Mouse (Mus musculus) liver (tissue): ENCODE measurements at regions not wholly inside any gene's neighbourhood (a gene's known extent, or its start where the extent isn't known, plus 50 kb on each side); places are given as distances from the start of the nearest gene placed in this dataset.
A peak's percentile ranks its signal among the peaks of the same experiment; 100 is the strongest.
"Not testable (repeated sequence)": the region's sequence is repeated elsewhere in the genome, so short reads cannot be mapped to it uniquely, and the experiment has no call there.

Source experiments
- DNase-seq: peaks from one replicate; pipeline ENCODE4 v3.0.0-alpha.2; 2020; ENCODE audit warnings: mixed read lengths

DNA sequence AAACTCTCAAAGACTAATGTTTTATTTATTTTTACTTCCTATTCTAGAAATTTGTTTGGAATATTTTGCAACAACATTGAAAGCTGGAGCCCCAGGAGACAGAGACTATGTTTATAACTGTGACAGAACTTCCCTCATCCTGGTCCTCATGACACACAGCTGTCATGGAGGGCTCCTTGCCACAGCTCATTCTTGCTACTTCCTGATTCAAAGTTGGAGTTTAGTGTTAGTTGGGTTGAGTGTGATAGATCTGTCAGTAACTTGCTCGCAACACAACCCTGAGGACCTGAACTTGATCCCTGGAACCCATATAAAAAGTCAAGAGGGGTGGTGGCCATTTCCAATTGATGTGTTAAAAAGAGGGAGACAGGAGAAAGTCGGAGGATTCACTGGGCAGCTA lies 328.3 kb upstream of the Nox3 start:
- no peak for DNase-seq

DNA sequence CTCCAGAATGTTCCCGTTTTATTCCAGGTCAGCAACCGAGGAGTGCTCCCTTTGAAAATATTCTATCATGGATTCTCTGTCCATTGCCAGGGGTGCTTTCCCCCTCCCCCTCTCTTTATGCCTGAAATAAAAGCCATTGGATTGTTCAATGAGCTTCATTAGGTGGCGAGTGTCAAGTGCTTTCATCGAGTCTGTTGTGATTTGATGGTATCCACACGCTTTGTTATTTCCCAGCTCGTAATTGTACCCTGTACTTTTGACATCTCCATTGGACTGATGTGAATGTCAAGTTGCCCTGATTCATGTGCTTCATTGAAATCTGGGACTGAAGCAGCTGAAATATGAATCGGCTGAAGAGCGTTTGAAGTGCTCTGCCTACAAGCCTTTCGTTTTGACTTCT lies 333.1 kb upstream of the Nox3 start:
- no peak for DNase-seq

DNA sequence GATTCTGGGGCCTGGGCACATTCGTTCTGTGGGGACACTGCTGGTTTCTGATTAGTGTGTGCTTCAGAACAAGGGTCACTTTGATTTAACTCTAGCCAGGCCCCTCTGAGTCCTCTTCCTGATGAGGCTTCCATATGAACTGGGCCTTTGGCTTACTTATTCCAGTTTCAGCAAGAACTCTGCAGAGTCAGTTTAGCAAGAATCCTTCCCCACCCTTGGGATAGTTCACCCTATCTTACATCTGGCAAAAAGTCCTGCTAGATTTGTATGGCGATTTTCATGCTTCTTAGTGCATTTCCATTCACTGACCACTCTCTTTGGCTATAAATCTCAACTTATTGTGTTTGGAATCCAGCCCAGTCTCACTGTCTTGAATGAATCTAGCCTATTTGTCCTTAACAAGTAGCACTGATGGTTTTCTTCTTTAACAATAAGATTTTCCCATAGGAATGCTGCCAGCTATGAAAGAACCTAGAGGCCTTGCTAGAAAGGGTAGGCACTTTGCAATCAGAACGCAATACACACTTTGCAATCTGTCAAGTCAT lies 338.8 kb upstream of the Nox3 start:
- no peak for DNase-seq

DNA sequence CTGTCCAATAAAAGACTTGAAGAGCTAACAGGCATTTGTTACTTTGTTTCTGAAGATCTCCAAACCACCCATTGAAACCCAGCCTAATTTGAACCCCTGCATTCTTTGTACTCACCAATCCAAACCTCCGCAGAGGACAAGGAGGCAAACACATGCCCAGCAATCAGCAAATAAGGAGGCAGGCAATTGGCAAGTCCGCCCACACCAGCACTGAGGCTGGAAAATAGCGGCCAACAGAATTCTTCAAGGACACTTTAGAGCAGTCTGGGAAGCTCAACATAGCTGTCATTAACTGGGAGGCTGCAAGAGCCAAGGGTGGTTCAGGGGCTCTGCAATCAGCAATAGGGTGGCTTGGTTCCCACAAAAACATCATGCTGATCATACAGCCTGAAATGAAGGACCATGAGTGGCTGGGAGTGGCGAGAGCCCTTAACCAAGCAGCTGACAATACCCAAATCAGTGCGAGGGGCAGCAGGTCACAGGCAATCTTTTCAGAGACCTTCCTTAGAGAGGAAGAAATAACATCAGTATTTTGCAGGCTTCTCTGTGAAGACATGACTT lies 344.1 kb upstream of the Nox3 start:
- no peak for DNase-seq

DNA sequence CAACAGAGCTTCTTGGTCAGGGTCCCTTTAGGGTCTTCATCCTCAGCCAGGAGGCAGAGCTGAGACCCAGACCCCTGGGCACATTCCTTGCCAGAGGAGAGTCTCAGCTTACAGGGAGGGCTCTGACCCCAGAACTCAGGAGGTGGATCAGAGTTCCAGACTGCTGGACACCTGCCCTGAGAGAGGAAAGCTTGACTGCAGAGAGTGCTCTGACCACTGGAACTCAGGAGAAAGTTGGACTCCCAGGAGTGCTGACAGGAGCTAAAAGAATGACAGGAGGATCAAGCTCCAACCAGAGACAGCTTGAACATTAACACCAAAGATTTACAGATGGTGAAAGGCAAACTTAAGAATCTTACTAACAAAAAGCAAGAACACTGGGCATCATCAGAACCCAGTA lies 364.1 kb upstream of the Nox3 start:
- DNase-seq: not testable (repeated sequence)

DNA sequence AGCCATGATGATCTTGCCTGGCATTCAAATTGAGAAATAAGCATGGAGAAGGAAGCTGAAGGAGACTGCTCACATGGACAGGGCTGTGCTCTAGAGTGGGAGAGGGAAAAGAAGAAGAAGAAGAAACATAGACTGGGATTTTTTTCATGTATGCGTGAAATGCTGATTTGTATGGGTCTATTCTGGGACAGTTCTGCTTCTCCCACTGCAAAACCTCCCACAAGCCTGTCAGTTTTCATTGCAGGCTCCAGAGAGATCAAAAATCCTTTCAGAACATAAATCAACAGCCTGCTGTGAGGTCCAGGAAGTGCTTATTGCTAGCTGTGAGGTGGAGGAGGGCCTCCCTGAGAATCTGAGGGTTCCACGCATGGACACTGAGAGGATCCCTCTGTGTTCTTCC lies 377.3 kb upstream of the Nox3 start:
- DNase-seq: no peak

DNA sequence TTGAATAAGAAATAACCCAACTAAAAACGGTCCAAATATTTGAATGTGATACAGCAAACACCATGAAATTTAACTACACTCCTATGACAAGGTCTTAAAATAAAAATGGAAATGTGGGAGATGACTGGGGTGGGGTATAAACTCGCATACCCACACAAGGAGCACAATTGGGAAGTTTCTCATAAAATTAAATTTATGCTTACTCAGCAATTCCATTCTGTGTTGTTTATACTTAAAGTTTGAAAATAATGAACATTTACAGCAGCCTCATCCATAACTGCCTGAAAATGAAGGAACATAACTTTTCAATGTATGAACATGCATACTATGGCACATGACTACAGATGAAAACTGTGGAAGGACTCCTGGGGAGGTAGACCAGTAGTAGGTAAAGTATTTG lies 384.5 kb upstream of the Nox3 start:
- no peak for DNase-seq

DNA sequence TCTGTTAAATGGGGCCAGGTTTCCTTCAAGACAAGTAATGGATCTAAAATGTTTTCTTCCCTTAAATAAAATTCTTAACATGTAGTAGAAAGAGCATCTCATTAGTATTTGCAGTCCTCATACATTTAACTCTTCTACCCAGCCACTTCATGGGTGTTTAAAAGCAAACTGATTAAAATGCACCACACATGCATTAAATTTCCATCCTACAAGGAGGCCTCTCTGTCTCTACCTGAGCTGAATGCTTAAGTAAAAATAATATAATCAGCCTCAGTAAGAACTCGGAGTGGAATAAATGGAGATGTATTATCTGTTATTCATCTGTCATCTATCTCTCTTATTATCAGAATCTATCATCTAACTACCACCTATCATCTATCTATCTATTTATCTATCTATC lies 398.6 kb upstream of the Nox3 start:
- no peak for DNase-seq

DNA sequence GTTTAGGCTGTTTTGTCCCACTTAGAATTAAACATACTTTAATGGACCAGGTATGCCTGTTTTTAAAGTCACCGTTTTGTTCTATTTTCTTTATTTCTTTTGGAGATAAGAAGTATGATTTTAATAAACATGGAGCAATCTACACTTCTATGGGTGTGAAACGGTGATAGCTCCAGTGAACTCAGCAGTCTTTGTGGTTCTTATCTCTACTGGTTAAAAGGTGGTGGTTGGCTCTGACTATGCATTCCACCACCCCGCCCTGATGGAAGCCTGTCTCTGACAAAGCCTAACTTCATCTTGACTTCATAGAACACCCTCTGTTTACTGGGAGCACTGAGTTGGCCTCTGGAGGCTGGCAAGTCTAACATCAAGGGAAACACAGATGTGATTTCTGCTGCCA lies 407.3 kb upstream of the Nox3 start:
- DNase-seq: peak; percentile 3

DNA sequence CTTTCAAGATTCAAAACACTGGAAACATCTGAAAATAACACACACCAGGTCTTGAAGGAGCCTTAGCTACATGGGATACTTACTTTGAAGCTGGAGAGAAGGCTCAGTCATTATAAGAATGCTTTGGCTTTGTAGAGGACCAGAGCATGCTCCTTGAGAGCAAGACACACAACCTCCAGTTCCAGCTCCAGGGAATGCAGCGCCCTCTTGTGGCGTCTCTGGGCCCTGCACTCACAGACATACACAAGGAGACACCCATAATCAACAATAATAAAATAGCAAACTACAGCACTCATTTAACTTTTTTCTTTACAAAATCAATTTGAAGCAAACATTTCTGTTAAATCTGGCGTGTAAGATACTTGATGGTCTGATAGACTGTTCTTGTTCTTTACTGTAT lies 413.2 kb upstream of the Nox3 start:
- peak; percentile 33 for DNase-seq

DNA sequence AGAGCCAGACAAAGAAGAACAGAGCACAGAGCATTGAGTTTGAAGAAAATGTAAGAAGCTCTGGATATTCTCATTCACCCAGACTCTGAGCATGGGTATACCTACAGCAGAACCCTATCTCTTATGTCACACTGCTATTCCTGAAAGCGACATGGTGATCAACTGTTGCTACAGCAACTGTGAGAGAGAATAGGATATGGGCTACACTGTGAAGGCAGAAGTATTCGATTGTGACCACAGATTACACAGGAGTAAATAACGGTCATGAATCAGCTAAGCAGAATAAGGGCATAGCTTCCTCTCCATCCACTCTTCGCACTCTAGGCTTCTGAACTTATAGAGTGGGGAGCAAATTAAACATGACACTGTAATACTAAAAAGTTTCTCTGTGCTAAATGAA lies 417.0 kb upstream of the Nox3 start:
- no peak for DNase-seq

DNA sequence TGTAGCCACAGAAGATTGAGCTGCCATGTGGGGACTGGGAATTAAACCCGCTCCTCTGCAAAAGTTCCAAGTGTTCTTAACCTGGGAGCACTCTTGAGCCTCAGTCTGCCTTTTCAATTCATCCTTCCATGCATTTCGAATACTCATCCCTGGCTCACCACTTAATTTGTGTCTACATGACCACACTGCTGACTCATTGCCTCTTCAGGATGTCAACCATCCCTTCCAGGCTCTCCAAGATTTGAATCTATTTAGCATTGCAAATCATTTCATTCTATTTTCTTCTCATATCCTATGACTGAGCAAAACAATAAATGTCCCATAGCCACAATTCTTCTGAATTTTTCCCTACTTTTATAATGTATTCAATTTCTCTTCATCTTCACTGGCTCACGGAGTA lies 420.4 kb upstream of the Nox3 start:
- no peak for DNase-seq

DNA sequence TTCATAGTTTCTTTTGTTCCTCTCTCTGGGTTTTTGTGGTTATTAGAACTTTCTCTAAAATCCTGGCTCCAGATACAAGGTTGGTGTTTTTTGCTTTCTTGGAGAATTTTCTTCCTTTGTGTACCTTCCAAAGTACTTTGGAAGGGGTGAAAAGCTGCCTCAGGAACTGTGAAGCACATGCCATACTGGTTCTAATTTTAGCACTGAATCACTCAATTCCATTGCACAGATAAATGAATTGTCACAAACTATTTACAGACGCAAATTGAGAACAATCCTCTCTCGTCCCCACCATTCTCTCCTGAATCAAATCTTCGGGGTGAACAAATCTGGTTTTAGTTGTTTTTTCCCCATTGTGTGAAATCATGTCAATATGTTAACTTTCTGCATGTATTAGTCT lies 437.6 kb upstream of the Nox3 start:
- DNase-seq: no peak

DNA sequence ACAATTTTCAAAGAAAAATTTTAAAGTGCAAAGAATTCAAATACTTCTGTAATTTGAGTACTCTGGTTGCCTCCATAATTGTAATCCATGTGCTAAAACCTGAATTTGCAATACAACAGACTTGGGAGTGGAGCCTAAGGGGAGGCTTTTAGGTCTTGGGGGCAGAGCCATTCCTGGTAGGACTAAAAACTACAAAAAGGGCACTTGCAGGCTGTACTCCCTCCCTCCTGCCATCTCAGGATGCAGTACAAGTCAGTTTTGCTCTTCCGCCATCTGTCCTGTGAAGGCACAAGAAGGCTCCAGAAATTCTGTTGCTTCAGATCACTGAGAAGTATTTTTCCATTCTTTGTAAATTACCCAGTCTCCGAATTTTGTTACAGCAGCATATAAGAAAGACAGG lies 467.4 kb upstream of the Nox3 start:
- DNase-seq: no peak

DNA sequence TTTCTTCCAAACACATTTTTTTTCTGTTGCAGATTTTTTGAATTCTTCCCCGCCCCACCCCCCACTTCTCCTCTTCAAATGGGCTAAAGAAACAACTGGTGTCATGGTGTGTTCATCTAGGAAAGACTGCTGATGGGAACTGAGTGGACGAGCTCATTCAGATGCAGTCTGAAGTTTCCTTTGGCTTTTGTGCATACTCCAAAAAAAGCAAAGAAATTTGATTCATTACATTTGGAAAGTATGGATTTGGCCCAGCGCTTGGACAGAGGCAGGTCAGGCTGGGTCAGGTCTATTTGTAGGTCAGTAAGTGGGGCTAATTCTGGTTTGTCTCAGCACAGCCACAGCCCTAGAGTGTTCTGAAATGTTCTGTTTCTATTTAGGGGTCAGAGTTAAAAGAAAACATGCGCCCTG lies 477.9 kb upstream of the Nox3 start:
- DNase-seq: no peak

DNA sequence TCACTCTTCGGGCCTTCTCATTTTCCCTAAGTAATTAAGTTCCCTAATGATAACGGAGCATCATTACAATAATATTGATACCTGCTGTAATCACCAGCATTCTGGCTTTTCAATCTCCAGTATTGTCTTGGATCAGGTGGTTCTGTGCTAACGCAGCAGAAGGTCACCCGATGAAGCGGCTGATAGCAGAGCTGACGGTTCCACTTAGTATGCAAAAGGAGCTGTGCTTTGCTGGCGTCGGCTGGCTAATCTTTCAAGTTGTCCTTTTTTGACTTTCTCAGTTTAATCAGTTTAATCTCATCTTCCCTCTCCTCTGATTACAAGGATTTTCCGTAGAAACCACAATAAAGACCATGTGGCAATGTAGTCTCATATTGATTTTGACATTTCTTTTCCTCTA lies 478.9 kb upstream of the Nox3 start:
- no peak for DNase-seq

DNA sequence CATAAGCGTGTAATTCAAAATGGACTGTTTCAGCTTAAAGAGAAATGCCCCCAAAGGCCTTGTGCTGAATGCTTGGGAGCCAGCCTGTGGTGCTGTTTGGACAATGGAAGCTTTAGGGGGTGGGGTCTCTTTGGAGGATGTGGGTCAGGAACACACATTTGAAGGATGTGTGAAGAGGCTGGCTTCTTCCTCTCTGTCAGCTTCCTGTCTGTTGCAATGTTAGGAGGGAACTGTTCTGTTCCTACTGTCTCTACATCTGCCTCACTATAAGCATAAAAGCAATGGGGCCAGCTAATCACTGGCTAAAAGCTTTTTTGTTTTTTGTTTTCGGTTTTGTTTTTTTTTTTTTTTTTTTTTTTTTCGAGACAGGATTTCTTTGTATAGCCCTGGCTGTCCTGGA lies 480.5 kb upstream of the Nox3 start:
- DNase-seq: no peak

DNA sequence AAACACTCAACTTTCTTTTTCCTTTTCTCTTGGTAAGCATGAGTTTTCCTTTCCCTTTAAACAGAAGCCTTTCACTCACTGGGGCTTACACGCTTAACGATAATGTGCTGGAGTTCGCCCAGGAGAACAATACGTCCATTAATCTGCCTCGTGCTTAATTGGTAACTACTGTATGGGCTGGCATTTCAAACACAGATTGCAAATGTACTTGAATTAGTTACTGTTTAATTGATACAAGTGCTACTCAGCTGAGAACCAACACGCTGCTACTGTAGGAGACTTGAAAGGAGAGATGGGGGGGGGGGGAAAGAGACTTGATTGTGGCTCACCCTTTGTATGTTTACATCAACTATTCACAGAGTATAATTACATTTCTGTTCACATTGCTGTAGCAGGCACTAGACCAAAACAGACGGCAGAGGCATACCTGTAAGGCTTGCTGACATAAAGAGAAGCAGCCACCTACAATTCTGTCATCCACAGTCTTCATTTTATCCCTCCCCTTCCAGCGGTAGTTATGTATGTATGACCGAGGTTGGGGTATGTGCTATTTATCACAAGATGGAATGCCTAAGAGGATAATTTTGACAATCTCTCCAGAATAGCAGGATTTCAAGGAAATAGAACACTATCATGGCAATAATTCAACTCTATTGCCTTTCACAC lies 481.6 kb upstream of the Nox3 start:
- DNase-seq: no peak

DNA sequence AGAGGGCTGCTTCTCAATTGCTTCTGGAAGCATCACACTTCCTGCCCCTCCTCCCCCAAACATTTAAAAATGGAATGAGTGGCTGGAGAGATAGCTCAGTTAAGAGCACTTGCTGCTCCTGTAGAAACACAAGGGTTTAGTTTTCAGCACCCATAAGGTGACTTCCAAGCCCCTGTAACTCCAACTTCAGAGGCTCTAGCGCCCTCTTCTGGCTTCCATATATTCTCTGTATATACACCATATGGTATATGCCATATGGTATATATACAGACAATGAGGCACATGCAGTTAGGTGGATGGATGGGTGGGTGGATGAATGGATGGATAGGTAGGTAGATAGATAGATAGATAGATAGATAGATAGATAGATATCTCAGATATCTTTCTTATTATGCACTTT lies 483.2 kb upstream of the Nox3 start:
- no peak for DNase-seq

DNA sequence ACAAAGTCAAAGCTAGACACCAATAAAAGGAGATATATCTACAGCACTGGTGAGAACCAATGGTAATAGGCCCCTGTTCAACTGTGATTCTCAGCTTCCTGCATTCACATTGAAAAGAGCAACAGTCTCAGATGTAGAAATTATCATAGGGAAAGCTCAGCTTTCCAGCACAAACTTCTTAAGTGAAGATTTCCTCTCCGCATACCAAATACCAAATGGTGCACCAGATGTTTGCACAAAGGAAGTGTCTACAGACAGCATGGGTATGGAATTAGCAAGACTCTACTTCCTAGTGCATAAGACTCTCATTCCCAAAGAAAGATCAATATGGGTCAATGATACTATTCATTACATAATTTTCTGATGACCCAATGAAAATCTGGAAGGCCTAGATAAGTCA lies 486.0 kb upstream of the Nox3 start:
- no peak for DNase-seq

DNA sequence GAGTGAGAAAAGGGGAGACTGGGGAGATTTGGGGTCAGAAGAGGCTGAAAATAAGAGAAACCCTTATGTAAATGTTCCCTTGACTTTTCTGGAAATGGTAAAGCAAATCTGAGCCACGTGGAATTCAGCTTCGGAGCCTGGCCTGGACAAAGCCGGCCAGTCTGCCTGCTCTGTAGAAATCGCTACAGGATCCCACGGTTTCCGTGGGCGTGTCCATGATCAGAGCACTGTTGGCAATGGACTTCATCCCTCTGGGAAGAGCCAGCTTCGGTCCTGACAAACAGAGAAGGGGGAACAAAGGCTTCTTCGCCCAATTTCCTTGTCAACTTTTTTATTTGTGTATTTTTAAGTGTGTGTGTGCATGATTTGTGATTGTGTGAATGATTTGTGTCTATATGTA lies 490.7 kb upstream of the Nox3 start:
- DNase-seq: no peak

DNA sequence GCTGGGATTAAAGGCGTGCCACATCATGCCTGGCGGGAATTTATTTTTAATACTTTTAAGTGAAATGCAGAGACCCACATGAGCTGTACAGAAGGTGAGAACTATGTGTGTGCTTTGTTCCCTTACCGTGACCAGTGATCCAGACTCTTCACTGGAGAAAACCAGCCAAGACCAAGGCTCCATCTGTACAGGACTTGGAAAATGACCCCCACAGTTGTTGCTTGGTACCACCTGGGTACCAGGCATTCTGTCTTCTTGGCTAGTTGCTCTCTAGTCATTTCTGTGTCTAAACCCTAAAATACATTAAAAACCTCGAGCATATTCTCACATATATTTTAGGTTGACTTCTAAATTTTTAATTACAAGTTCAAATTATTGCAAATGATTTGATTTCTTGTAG lies 491.5 kb upstream of the Nox3 start:
- DNase-seq: no peak

DNA sequence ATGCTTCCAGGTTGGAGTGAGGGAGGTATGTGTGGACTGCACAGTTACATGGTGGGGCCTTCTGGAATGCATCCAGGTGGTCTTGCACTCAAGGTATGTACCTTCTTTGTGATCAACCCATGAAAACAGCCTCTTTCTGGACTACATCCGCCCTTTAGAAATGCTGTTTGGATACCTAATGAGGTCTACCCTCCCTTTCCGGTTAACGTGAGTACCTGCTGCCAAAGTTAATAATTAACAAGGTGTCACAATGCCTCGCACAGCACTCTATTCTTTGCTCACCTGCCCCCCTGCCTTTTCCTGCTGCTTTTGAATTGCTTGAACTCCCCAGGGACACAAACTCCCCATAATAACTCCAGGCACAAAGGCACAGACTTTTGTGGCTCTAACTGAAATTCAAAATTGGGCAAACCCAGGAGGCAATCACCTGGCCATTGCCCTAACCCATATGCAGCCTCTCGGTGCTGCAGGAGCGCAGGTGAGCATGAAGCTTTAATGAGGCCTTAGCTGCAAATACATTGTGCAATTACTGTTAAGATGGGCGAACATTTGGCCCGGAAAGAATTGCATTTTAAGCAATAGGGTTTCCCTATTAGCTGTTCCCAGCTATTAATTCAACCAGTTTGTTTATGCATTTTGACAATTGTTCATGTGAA lies 500.9 kb upstream of the Nox3 start:
- DNase-seq: no peak

DNA sequence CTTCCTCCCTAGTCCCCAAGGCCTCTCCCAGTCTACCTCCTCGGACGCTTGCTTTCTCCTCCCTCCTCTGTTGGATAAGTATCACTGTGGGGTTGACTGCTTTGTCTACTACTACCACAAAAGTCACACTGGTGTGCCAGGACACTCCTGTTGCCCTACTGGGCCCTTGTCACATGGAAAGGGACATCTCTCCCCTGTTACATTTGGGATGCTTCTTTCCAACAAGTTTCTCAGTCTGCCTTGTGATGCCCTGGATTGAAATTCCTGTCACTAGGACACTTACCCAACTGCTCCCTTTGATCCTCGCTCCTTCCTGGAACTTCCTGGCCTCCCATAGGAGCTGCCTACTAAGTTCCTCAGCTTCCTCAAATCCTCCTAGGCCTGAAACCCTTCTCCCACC lies 501.9 kb upstream of the Nox3 start:
- no peak for DNase-seq

DNA sequence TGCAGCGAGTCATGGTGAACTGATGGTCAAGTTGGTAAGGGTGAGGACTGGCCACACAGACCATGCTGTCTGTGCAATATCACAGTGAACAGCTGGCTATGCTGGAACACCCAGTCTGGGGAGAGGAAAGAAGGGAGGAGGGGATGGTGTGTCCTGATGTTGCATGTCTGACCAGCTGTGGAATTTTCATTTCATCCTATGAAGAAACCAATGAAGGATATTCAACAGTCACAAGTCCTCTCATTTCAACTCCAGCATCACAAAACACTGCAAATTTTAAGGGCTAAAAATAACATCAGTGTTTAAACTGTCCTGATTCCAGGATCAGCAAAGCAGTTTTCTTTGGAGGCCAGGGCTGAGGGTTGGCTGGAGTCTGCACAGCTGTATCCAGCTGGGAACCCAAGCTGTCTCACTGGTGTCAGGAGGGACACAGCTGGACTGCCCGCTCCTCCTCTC lies 503.7 kb upstream of the Nox3 start:
- DNase-seq: no peak
